15 mouse cellular contexts compared by ENCODE assay signal in the genomic region with DNA sequence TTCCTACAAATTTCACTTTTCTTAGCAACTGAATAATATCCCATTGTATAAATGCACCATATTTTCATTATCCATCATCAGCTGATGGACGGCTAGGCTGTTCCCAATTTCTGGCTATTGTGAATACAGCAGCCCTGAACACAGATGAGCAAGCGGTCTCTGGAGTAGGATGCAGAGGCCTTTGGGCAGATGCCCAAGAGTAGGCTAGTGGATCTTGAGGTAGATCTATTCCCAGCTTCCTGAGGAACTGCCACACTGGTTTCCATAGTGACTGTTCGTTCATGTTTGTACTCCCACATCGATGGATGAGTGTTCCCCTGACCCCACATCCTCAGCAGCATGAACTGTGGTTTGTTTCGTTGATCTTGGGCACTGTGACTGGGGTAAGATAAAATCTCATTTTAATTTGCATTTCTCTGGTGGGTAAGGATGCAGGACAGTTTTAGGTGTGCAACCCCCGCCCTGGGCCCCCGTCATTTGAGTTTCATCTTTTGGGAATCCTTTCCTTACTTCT.
DNase-seq lines count a peak whose midpoint lies in the region.
"Had no signal": no experiment of that assay in that cellular context is flagged by ENCODE, and none has a peak within 500 bp of the region (broad histone marks: within the 10 kb centered on the region; RNA-seq: fewer than 3 reads in every experiment).

No protein-coding gene starts in this region.

- peak; percentile 36 to 40 for DNase-seq in frontal cortex, postnatal 36 days (ENCODE audit: low spot score in 2 of 2)
- no peak for DNase-seq in frontal cortex, postnatal 25 days (ENCODE audit: low spot score in 2 of 2)
- peak; percentile 77 for DNase-seq in 416B (ENCODE audit: low read depth)
- DNase-seq in induced T-regulatory cell, adult 2 months (ENCODE audit: low read depth), result peak; percentile 61
- peak; percentile 27 for DNase-seq in telencephalon, adult 2 months (ENCODE audit: low read depth, low spot score)
- no peak for DNase-seq in neural tube, embryonic 10.5 days (ENCODE audit: extremely low spot score, low spot score)
- no peak for DNase-seq in yolk sac, embryonic 10.5 days (ENCODE audit: low spot score)
- DNase-seq: adrenal gland, adult 2 months; adrenal gland, postnatal 25 days; cerebellum, adult 2 months; cerebellum, postnatal 10 days; gastrocnemius, adult 2 months; gastrocnemius, postnatal 36 days; heart, adult 11 months; heart, postnatal 36 days had no signal

Comparison
In these comparisons a context has a peak if more than half of its experiments do, and no peak if none do; other contexts are left out.
1. DNase-seq: peak in frontal cortex, postnatal 36 days (2 of 2), 416B (single experiment), induced T-regulatory cell, adult 2 months (single experiment) and telencephalon, adult 2 months (single experiment); none in frontal cortex, postnatal 25 days (0 of 2), neural tube, embryonic 10.5 days (single experiment) and yolk sac, embryonic 10.5 days (single experiment).